Mouse (Mus musculus) activated CD4-positive, CD25-positive, alpha-beta regulatory T cell, adult 4 months (primary cell): ENCODE data around the gene Sec24a. TPM values are rescaled to one million over a fixed set of nuclear protein-coding genes. Genes with fewer than 3 reads are reported as not detected.
"Not testable (repeated sequence)": the region's sequence is repeated elsewhere in the genome, so short reads cannot be mapped to it uniquely, and the experiment has no call there.

Experiments used
- ATAC-seq: one replicate; pipeline ENCODE4 v1.8.0; 2017
- polyA plus RNA-seq, 2 experiments: library from polyadenylated mRNA; unstranded; fragments of 100-300 nt; shearing (Covaris generic); gene quantifications; one replicate each; pipeline ENCODE4 v1.2.1; 2017

Gene Sec24a
- polyA plus RNA-seq, 2 experiments from 2014 or later, result 20.9 to 28.3 TPM

GRCm38 (mm10) chr11:51688330-51689328 lies 74.8 kb downstream of the Sec24a start, which contains the start of gene 0610009B22Rik:
Gene 0610009B22Rik, minus strand, starts transcription at chr11:51688874.
- peak; percentile 86 for ATAC-seq

GRCm38 (mm10) chr11:51681976-51682374 lies 81.5 kb downstream of the Sec24a start:
- ATAC-seq, result no peak

GRCm38 (mm10) chr11:51681324-51681975 lies 82.0 kb downstream of the Sec24a start:
- ATAC-seq, result peak; percentile 63

GRCm38 (mm10) chr11:51679466-51679865 lies 84.0 kb downstream of the Sec24a start:
- ATAC-seq, result no peak

GRCm38 (mm10) chr11:51677737-51678418 lies 85.6 kb downstream of the Sec24a start:
- no peak for ATAC-seq

GRCm38 (mm10) chr11:51675386-51675785 lies 88.0 kb downstream of the Sec24a start:
- no peak for ATAC-seq

- no peak for ATAC-seq
Observed at GRCm38 (mm10) chr11:51673291-51673690, 90.1 kb downstream of the Sec24a start.

- no peak for ATAC-seq
Observed at GRCm38 (mm10) chr11:51671376-51671775, 92.1 kb downstream of the Sec24a start.

GRCm38 (mm10) chr11:51670846-51671245 lies 92.6 kb downstream of the Sec24a start:
- no peak for ATAC-seq

- not testable (repeated sequence) for ATAC-seq
Observed at GRCm38 (mm10) chr11:51664747-51665146, 98.7 kb downstream of the Sec24a start.

- ATAC-seq, result no peak
Observed at GRCm38 (mm10) chr11:51662632-51663031, 100.8 kb downstream of the Sec24a start.

- ATAC-seq, result no peak
Observed at GRCm38 (mm10) chr11:51661867-51662365, 101.5 kb downstream of the Sec24a start.

- ATAC-seq, result no peak
Observed at GRCm38 (mm10) chr11:51658705-51659104, 104.7 kb downstream of the Sec24a start.

GRCm38 (mm10) chr11:51658291-51658690 lies 105.1 kb downstream of the Sec24a start:
- no peak for ATAC-seq

- ATAC-seq, result no peak
Observed at GRCm38 (mm10) chr11:51656798-51657521, 106.5 kb downstream of the Sec24a start.

GRCm38 (mm10) chr11:51654891-51655290 lies 108.5 kb downstream of the Sec24a start:
- no peak for ATAC-seq

GRCm38 (mm10) chr11:51653736-51654135 lies 109.7 kb downstream of the Sec24a start:
- ATAC-seq, result no peak

GRCm38 (mm10) chr11:51652889-51653418 lies 110.5 kb downstream of the Sec24a start:
- ATAC-seq, result no peak

GRCm38 (mm10) chr11:51650691-51651515 lies 112.5 kb downstream of the Sec24a start, which contains the start of the genes N4bp3 and D930048N14Rik:
Gene N4bp3, minus strand, starts transcription at chr11:51650842.
Gene D930048N14Rik, plus strand, starts transcription at chr11:51650954.
- peak; percentile 76 for ATAC-seq

GRCm38 (mm10) chr11:51650261-51650660 lies 113.2 kb downstream of the Sec24a start:
- peak; percentile 7 for ATAC-seq

GRCm38 (mm10) chr11:51649889-51650199 lies 113.6 kb downstream of the Sec24a start:
- peak; percentile 41 for ATAC-seq
